Mouse (Mus musculus): ENCODE measurements around the gene Cyp2d11.
"Not testable (repeated sequence)": the region's sequence is repeated elsewhere in the genome, so short reads cannot be mapped to it uniquely, and the experiment has no call there.

GRCm38 (mm10) chr15:82393922-82394321 is at the start of gene Cyp2d11:
- TF ChIP-seq POLR2A (IDR thresholded peaks at IDR 0.05; ENCODE audit: borderline replicate concordance, extremely low read depth, insufficient read depth, insufficient read length, poor library complexity, severe bottlenecking); CTCF (IDR thresholded peaks at IDR 0.05; ENCODE audit: borderline replicate concordance, extremely low read depth, insufficient read depth, insufficient read length): not testable (repeated sequence)
